Mouse (Mus musculus) liver, adult 10 weeks (tissue): ENCODE results near the gene Il17ra. TPM values are rescaled to one million over a fixed set of nuclear protein-coding genes. Genes with fewer than 3 reads are reported as not detected.

Source experiments
- polyA plus RNA-seq: library from polyadenylated mRNA; stranded (reverse); fragments of 350-450 nt; fragmentation: Illumina TruSeq; extraction: RNeasy Lipid Tissue Mini Kit (QIAGEN cat#74804); gene quantifications from one replicate; pipeline ENCODE4 v1.2.3, GENCODE M21; 2014; ENCODE audit warnings: low read depth, low replicate concordance

Il17ra gene
- 2.3 TPM for polyA plus RNA-seq

DNA sequence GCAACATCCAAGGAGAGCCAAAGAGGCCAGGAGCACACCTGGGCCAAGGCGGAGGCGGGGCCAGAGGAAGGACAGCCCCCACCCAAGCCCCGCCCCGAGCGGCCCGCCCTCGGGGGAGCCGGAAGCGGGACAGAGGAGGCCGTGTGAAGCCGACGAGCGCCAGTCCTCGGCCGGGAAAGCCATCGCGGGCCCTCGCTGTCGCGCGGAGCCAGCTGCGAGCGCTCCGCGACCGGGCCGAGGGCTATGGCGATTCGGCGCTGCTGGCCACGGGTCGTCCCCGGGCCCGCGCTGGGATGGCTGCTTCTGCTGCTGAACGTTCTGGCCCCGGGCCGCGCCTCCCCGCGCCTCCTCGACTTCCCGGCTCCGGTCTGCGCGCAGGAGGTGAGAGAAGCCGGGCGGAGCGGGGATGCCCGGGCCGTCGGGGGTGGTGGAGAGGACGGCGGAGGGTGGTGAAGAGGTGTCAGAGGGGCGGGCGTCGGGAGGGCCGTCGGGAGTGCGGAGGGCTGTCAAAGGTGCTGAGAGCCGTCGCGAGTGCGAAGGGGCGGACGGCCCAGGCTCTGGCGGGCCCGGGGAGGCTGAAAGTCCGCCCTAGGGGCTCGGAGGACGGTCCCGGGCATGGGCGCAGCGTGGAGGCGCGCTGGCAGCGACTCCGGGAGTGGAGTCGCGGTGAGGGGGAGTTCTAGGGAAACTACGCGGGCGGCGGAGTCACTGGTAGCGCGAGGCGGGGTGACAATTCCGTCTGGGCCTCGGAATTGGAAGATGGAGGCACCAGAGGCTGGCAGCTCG, at the start of gene Il17ra:
Il17ra (plus strand) TSS at position 162 of the 786 bp plus-strand sequence.

GRCm38 (mm10) chr6:120493374-120494181, 30.5 kb downstream of the Il17ra start, which contains the start of gene Tmem121b:
Gene Tmem121b (minus strand): TSS chr6:120493807.

DNA sequence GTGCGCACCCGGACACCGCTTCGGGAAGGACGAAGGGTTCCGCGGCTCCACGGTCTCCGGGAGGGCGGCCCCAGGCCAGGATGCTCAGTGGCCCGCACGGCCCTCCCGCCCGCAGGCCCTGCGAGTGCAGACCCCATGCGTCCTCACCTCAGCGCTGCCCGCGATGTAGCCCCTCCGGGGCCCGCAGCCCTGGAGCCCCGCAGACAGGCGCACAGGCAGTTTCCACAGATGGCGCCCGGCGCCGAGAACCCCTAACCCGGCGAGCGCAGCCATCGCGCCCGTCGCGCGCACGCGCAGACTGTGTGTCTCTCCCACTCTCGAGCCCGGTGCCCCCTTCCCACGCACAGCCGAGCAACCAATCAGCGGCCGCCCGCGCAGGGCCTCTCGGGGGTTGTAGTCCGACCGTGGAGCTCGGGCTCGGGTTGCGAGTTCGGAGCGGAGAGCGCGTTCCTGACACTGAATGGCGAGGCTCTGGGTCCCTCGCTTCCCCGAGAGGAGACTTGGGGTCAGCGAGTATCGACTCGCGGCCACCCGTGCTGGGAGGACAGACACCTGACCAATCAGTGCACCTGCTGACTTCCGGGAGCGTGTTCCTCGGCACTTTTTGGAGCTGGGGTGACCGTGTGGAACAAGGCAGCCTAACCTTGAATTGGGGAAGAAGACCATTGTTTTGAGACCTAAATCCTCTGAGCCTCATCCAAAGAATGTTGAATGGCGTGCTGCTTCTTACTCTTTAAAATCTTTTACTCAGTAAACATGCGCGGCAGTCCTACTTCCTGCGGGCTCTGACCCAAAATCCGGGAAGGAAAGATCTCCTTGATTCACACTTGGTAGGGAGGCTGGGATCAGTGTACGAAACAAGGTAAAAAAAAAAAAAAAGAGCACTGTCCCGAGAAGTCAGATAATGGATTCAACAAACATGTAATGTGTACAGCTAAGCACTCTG, 68.2 kb downstream of the Il17ra start, which contains the start of gene Hdhd5:
Hdhd5 (minus strand) TSS at position 300 of the 946 bp plus-strand sequence.

Other genes starting within 250 kb of the Il17ra start
- gene D330020A13Rik, start 168.9 kb upstream of the Il17ra start, polyA plus RNA-seq: not detected
- 0.24 TPM for gene B4galnt3, start 168.7 kb upstream of the Il17ra start, polyA plus RNA-seq
- 21.8 TPM for gene Kdm5a, start 99.1 kb upstream of the Il17ra start, polyA plus RNA-seq
- 3.3 TPM for gene Ccdc77, start 98.9 kb upstream of the Il17ra start, polyA plus RNA-seq
- gene Tmem121b, start 30.6 kb downstream of the Il17ra start, polyA plus RNA-seq: not detected
- gene Hdhd5, start 68.1 kb downstream of the Il17ra start, polyA plus RNA-seq: 6.0 TPM
- 6.7 TPM for gene Cecr2, start 203.1 kb downstream of the Il17ra start, polyA plus RNA-seq